Mouse (Mus musculus): ENCODE measurements around the gene Igdcc4. TPM values are rescaled to one million over a fixed set of nuclear protein-coding genes. Genes with fewer than 3 reads are reported as not detected.
"Not testable (repeated sequence)": the region's sequence is repeated elsewhere in the genome, so short reads cannot be mapped to it uniquely, and the experiment has no call there.

The Igdcc4 gene
- polyA plus RNA-seq (2015; fragmentation: Nextera tagmentation; extraction: Ambion mirVana): 4.9 and 5.0 TPM in 2 replicates

DNA sequence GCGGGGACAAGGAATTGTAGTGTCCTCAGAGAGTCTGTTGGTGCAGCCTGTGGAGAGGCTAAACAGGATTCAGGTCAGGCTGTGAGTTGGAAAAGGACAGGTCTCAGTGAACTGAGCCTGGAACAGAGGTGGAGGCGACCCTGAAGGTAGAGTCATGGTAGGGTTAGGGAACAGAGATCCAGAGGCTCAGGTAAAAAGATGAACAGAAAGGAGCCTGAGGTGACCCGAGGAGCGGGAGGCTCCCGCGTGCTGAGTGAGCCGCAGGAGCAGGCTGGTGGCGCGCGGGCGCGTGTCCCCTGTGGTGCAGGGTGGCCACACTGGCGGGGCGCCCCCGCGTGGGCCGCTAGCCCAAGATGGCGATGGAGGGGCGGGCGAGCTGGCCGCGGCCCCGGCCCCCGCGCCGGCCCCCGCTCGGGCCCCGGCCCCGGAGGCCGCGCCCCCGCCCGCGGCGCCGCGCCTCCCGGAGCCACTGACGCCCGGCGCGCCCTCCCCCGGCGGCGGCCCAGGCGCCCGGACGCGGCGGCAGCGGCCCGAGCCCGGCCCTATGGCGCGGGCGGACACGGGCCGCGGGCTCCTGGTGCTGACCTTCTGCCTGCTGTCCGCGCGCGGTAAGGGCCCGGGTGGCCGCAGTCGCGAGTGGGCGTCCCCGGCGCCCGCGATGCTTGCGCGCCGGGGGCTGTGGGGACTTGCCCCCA, at the start of gene Igdcc4:
Igdcc4 (plus strand) TSS at position 496 of the 695 bp plus-strand sequence.
- DNase-seq (ENCODE audit: low spot score): no peak

- DNase-seq (ENCODE audit: low spot score): no peak
These were observed 37.0 kb upstream of the Igdcc4 start for GRCm38 (mm10) chr9:65064251-65064650.

- no peak for DNase-seq (ENCODE audit: low spot score)
These were observed 30.7 kb upstream of the Igdcc4 start for GRCm38 (mm10) chr9:65070587-65070986.

- DNase-seq (ENCODE audit: low spot score): no peak
These were observed 27.7 kb upstream of the Igdcc4 start for GRCm38 (mm10) chr9:65073555-65073954.

GRCm38 (mm10) chr9:65074251-65074650, 27.0 kb upstream of the Igdcc4 start:
- DNase-seq (ENCODE audit: low spot score): peak; percentile 61

- DNase-seq (ENCODE audit: low spot score): no peak
These were observed 26.3 kb upstream of the Igdcc4 start for GRCm38 (mm10) chr9:65074855-65075493.

GRCm38 (mm10) chr9:65077536-65077935, 23.8 kb upstream of the Igdcc4 start:
- DNase-seq (ENCODE audit: low spot score): no peak

GRCm38 (mm10) chr9:65080141-65080540, 21.1 kb upstream of the Igdcc4 start:
- DNase-seq (ENCODE audit: low spot score): not testable (repeated sequence)

GRCm38 (mm10) chr9:65083075-65083765, 18.1 kb upstream of the Igdcc4 start:
- DNase-seq (ENCODE audit: low spot score): no peak

DNA sequence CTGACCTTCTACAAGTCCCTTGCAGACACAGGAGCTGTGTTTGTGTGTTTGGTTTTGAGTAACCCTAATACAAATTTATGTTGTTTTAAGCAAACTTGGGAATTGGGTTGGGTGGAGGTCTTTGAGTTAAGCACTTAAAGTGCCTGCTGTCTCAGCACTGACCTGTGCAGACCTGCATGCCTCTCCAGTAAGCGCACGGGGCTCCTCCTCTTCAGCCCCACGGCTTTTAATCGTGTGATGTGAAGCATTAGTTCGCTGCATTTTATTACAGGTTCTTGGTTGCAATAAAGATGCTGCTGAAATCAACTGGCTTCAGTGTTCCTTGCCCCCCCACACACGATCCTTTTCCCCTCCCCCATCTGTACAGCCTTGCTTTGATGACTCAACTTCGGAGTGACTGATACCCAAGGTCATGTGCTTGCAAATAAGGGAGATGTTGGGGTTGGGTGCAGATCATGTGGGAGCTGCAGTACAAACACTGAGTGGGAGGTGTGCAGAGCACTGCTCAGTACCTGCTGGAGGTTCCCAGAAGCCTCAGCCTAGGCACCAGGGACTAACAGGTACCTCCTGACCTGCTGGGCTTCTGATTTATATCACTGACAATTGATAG, 17.0 kb upstream of the Igdcc4 start:
- DNase-seq (ENCODE audit: low spot score): no peak

- DNase-seq (ENCODE audit: low spot score): no peak
These were observed 16.0 kb upstream of the Igdcc4 start for GRCm38 (mm10) chr9:65085270-65085669.

DNA sequence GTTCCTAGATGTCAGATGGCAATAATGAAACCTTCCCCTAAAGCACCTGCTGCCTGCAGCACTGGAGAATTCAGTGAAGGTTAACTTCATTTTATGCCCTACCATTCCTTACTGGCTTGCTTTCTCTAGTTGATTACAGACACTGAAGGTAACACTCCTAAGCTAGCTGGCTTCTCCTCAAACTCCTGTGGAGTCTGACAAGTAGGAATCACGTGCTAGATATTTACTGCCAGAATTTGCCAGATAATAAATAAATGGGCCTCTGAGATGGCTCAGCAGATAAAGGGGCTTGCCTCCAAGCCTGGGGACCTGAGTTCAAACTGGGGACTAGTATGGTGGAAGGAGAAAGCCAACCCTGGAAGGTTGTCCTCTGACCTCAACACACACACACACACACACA, 14.5 kb upstream of the Igdcc4 start:
- no peak for DNase-seq (ENCODE audit: low spot score)

DNA sequence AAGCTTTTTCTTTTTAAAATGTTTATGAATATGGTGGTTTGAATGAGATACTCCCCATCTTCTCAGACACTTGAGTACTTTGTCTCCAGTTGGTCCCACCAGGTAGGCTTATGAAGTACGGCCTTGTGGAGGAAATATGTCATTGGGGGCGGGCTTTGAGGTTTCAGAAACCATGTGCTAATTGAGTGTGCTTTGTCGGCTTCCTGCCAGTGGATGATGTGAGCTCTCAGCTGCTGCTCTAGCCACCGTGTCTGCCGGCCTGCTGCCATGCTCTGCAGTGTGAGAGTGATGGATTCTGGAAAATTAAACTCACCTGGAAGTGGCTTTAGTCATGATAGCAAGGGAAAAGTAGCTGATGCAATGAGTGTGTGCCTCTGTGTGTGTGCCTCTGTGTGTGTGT, 13.8 kb upstream of the Igdcc4 start:
- DNase-seq (ENCODE audit: low spot score): peak; percentile 44

- no peak for DNase-seq (ENCODE audit: low spot score)
These were observed 7.0 kb upstream of the Igdcc4 start for GRCm38 (mm10) chr9:65094237-65094636.

GRCm38 (mm10) chr9:65101686-65102376, 545 bp downstream of the Igdcc4 start:
- DNase-seq (ENCODE audit: low spot score): no peak

- DNase-seq (ENCODE audit: low spot score): no peak
These were observed 1.3 kb downstream of the Igdcc4 start for GRCm38 (mm10) chr9:65102377-65103172.

GRCm38 (mm10) chr9:65103173-65103752, 2.0 kb downstream of the Igdcc4 start:
- DNase-seq (ENCODE audit: low spot score): no peak

- no peak for DNase-seq (ENCODE audit: low spot score)
These were observed 5.5 kb downstream of the Igdcc4 start for GRCm38 (mm10) chr9:65106821-65107220.

- no peak for DNase-seq (ENCODE audit: low spot score)
These were observed 6.6 kb downstream of the Igdcc4 start for GRCm38 (mm10) chr9:65107893-65108292.

Data from thymus, postnatal 0 days (tissue).